Mouse (Mus musculus): ENCODE measurements around the gene Vezt.

GRCm38 (mm10) chr10:93912917-93913316 lies 122.7 kb downstream of the Vezt start:
- no peak for TF ChIP-seq USF1 (IDR thresholded peaks at IDR 0.05; ENCODE audit: low read depth)
- no peak for TF ChIP-seq POLR2AphosphoS2 (IDR thresholded peaks at IDR 0.05; ENCODE audit: insufficient read length, low read depth)
- no peak for TF ChIP-seq E2F4 (IDR thresholded peaks at IDR 0.05; ENCODE audit: insufficient read depth)
- no peak for TF ChIP-seq POLR2A (IDR thresholded peaks at IDR 0.05; ENCODE audit: insufficient read length, low read depth)
- no peak for TF ChIP-seq CEBPB (IDR thresholded peaks at IDR 0.05; ENCODE audit: insufficient read depth, poor library complexity, severe bottlenecking)
- no peak for TF ChIP-seq MAX (IDR thresholded peaks at IDR 0.05; ENCODE audit: low read depth)
- TF ChIP-seq REST (IDR thresholded peaks at IDR 0.05; ENCODE audit: insufficient read depth, insufficient read length), result no peak
- TF ChIP-seq MYOD1 (IDR thresholded peaks at IDR 0.05; ENCODE audit: control insufficient read depth in 1 of 3, insufficient read length in 2 of 3, low read depth in 2 of 3), result no peak
- TF ChIP-seq TCF12 (IDR thresholded peaks at IDR 0.05; ENCODE audit: insufficient read depth, poor library complexity, severe bottlenecking), result no peak
- TF ChIP-seq MYOG (IDR thresholded peaks at IDR 0.05; ENCODE audit: control insufficient read depth in 1 of 3, insufficient read depth in 1 of 3, insufficient read length in 2 of 3, low read depth in 2 of 3), result no peak

Data from myocyte (in vitro differentiated cells).